Mouse (Mus musculus): ENCODE data around the gene Xpot. TPM values are rescaled to one million over a fixed set of nuclear protein-coding genes. Genes with fewer than 3 reads are reported as not detected.

Gene Xpot
- polyA plus RNA-seq (2015; fragmentation: Nextera tagmentation; extraction: Ambion mirVana), result 26.3 and 36.0 TPM in 2 replicates

DNA sequence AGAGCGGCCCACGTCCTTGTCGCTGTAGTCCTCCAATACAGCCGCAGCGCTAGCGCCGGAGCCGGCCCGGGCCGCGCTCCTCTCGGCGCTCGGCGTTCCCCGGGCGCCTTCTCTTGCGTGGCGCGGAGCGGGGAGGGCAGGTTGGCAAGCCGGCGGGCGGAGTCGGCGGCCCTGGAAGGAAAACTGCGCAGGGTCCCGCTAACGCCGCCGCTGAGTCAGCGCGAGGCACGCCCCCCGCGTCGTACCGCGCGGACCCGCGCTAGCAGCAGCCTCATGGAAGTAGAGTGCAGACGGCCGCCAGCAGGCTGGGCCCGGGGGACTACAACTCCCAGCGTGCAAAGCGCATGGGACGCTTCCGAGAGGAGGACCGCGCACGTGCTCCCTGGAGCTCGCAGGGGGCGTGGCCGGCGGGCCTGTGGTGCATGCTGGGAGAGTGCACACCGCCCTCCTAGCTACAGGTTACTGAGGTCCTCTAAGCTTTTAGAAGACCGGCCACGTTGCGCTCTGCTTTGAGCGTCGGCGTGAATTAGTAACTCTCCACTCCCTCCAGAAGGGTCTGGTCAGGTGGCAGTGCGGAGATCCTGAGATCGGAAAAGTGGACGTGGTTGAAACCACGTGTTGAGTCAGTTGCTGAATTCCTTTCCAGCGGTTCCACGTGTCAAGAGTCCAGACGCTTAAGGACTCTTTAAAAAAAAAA is at the start of gene Xpot:
Gene Xpot (minus strand): TSS at position 147 of the 697 bp plus-strand sequence.
- Histone ChIP-seq H3K27me3 (no peaks in the 10 kb centered on the region), H3K36me3 (peaks cover 13% of the 10 kb centered on the region), H3K9me3 (no peaks in the 10 kb centered on the region), H3K27ac (replicated peaks) (peak within 1 kb of the TSS; percentile 91), H3K4me1 (replicated peaks) (peaks cover 20% of the 10 kb centered on the region), H3K9ac (peak within 1 kb of the TSS; percentile 89), H3K4me3 (peak within 1 kb of the TSS; percentile 83), H3K4me2 (peak within 1 kb of the TSS; percentile 73)
- peak; percentile 100 for ATAC-seq (ENCODE audit: low read depth)
- WGBS, result under 1% methylated on average over 70 of the region's 70 CpGs

DNA sequence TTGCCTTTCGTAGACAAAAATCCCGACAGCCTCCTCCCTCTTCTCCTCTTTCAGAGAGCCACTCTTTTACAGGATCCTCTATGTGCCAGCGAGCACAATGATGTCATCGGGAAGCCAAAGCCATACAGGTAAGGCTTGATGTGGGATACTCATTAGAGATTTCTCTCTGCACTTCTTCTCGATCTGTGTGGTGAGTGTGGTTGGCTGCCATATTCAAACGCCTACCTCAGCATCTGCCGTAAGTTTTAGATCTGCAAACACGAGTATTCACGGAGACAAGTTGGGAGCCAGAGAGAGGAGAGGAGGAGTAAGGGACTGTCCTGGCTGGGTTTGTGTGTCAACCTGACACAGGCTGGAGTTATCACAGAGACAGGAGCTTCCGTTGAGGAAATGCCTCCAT is 43.0 kb upstream of the Xpot start:
- Histone ChIP-seq H3K4me3 (no peak overlapping the region), H3K27me3 (no peaks in the 10 kb centered on the region), H3K4me1 (replicated peaks) (0 out of 2 replicates have a peak, but pooled peaks cover 2% of the 10 kb centered on the region), H3K27ac (replicated peaks) (no peak overlapping the region), H3K36me3 (no peaks in the 10 kb centered on the region), H3K9ac (no peak overlapping the region), H3K4me2 (no peak overlapping the region), H3K9me3 (peaks cover 6% of the 10 kb centered on the region; the same call in 1 of the 2 replicates)
- 91% methylated on average over 10 of the region's 10 CpGs for WGBS
- ATAC-seq (ENCODE audit: low read depth), result no peak

- ATAC-seq (ENCODE audit: low read depth), result no peak
- Histone ChIP-seq H3K4me1 (replicated peaks) (peaks cover 6% of the 10 kb centered on the region; the same call in 1 of the 2 replicates), H3K36me3 (no peaks in the 10 kb centered on the region), H3K9me3 (no peaks in the 10 kb centered on the region), H3K27ac (replicated peaks) (no peak overlapping the region), H3K4me3 (no peak overlapping the region), H3K27me3 (no peaks in the 10 kb centered on the region), H3K4me2 (no peak overlapping the region), H3K9ac (no peak overlapping the region)
- 78% methylated on average over 8 of the region's 8 CpGs for WGBS
Observed at GRCm38 (mm10) chr10:121665631-121666145, 39.6 kb upstream of the Xpot start.

- H3K27me3 ChIP-seq, result no peaks in the 10 kb centered on the region
- H3K4me2 ChIP-seq, result no peak overlapping the region
- 57% methylated on average over 13 of the region's 13 CpGs for WGBS
- H3K4me1 ChIP-seq (replicated peaks), result peaks cover 6% of the 10 kb centered on the region; the same call in 1 of the 2 replicates
- no peak for ATAC-seq (ENCODE audit: low read depth)
- no peak overlapping the region for H3K27ac ChIP-seq (replicated peaks)
- H3K9ac ChIP-seq, result no peak overlapping the region
- no peaks in the 10 kb centered on the region for H3K9me3 ChIP-seq
- no peak overlapping the region for H3K4me3 ChIP-seq
- no peaks in the 10 kb centered on the region for H3K36me3 ChIP-seq
Observed at GRCm38 (mm10) chr10:121663599-121663998, 37.5 kb upstream of the Xpot start.

DNA sequence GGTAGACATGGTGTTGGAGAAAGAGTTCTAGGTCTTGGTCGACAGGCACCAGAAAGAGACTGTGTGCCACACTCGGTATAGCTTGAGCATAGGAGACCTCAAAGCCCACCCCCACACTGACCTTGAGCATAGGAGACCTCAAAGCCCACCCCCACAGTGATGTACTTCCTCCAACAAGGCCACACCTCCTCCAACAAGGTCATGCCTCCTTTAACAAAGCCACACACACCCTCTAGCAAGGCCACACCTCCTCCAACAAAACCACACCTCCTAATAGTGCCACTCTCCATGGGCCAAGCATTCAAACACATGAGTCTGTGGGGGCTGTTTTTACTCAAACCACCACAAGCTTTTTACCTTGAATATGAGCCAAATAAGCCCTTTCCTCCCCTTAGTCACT is 36.6 kb upstream of the Xpot start:
- H3K27me3 ChIP-seq, result no peaks in the 10 kb centered on the region
- no peaks in the 10 kb centered on the region for H3K9me3 ChIP-seq
- H3K4me2 ChIP-seq, result no peak overlapping the region
- no peak overlapping the region for H3K4me3 ChIP-seq
- H3K27ac ChIP-seq (replicated peaks), result no peak overlapping the region
- H3K4me1 ChIP-seq (replicated peaks), result peaks cover 6% of the 10 kb centered on the region; the same call in 1 of the 2 replicates
- no peak overlapping the region for H3K9ac ChIP-seq
- no peaks in the 10 kb centered on the region for H3K36me3 ChIP-seq
- ATAC-seq (ENCODE audit: low read depth), result no peak
- 78% methylated on average over 2 of the region's 2 CpGs for WGBS

DNA sequence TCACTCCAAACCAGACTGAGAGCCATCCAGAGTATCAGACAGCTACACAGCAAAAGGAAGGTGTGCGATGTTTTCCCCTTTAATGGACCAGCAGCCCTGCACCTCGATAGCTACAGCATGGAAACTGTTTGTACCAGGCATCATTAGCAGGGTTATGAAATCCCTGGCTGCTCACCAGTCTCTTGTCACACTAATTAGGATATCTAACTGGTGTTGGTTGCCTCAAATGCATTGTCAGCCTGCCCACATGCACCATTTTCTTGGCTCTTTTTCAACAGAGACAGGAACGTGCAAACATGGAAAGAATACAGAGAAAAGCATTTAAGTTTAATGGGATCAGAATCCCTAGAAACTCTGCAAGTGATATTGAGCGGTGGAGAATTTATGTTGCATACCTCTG is 29.8 kb upstream of the Xpot start:
- no peaks in the 10 kb centered on the region for H3K27me3 ChIP-seq
- no peak overlapping the region for H3K27ac ChIP-seq (replicated peaks)
- no peaks in the 10 kb centered on the region for H3K4me1 ChIP-seq (replicated peaks)
- no peaks in the 10 kb centered on the region for H3K9me3 ChIP-seq
- H3K4me3 ChIP-seq, result no peak overlapping the region
- no peak overlapping the region for H3K4me2 ChIP-seq
- no peak overlapping the region for H3K9ac ChIP-seq
- 89% methylated on average over 4 of the region's 4 CpGs for WGBS
- no peaks in the 10 kb centered on the region for H3K36me3 ChIP-seq
- no peak for ATAC-seq (ENCODE audit: low read depth)

DNA sequence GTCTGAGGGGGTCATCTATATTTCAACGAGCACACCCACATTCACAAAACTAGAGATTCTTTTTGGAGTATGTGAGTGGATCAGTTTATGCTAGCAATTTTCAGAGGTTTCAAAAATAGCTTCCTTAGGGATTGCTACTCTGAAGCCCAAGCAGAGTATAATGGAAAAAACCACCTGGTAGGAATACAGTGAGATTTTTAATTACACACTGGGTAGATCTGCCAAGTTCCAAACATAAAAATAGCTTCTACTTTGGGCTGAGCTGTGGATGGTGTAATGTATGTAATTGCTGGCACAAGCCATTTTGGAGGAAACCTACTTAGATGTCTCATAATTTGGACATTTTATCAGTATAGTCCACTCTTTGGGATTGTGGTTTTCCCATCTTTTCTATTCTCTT is 26.9 kb upstream of the Xpot start:
- Histone ChIP-seq H3K9me3 (no peaks in the 10 kb centered on the region), H3K4me1 (replicated peaks) (no peaks in the 10 kb centered on the region), H3K9ac (no peak overlapping the region), H3K27ac (replicated peaks) (no peak overlapping the region), H3K27me3 (no peaks in the 10 kb centered on the region), H3K36me3 (no peaks in the 10 kb centered on the region), H3K4me3 (no peak overlapping the region), H3K4me2 (no peak overlapping the region)
- WGBS, result 91% methylated on average over 1 of the region's 1 CpGs
- no peak for ATAC-seq (ENCODE audit: low read depth)

- no peak overlapping the region for H3K9ac ChIP-seq
- H3K36me3 ChIP-seq, result no peaks in the 10 kb centered on the region
- H3K9me3 ChIP-seq, result no peaks in the 10 kb centered on the region
- ATAC-seq (ENCODE audit: low read depth), result no peak
- no peak overlapping the region for H3K27ac ChIP-seq (replicated peaks)
- WGBS, result 79% methylated on average over 6 of the region's 6 CpGs
- H3K4me1 ChIP-seq (replicated peaks), result peaks cover 13% of the 10 kb centered on the region
- no peak overlapping the region for H3K4me2 ChIP-seq
- peaks cover 36% of the 10 kb centered on the region for H3K27me3 ChIP-seq
- no peak overlapping the region for H3K4me3 ChIP-seq
Observed at GRCm38 (mm10) chr10:121646294-121646693, 20.2 kb upstream of the Xpot start.

DNA sequence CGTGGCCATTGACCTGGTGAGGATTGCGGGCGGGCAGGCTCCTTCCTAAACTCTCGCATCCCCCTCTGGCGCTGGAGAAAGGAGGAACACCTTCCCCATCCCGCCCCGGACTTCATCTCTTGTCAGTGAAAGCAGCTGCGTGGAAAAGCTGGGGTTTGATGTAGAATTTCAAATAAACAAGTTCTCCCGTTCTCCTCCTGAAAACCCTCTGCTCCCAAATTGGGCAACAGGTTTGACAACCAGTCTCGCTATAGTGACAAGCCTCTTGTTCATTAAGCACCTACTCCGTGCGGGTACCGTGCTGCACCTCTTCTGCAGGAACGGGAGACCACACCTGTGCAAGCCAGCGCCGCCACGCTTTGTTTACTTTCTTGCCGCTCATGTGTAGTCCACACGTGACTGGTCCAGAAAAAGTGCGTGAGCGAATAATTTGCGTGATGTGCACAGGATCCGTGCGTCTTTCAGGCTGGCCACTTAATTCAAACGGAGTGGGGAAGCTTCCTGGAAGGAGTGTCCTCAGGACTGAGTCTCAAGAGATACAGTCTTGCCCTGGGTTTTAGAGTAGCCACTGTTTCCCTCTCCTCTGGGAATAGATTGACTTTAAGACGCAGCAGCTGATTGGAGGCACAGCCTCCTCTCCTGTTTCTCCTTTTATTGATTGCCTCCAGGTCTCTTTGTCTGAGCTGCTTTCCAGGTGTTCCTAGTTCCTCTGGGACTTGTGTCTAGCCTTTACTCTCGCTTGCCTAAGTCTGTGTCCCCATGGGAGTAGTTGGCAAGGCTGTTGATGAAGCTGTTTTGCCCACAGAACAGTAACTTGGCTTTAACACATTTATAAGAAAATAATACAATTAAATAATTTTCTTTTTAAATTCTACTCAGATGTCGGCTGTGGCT is 16.2 kb upstream of the Xpot start:
- Histone ChIP-seq H3K27ac (replicated peaks) (no peak overlapping the region), H3K36me3 (no peaks in the 10 kb centered on the region), H3K4me2 (peak overlapping the region; percentile 88), H3K9ac (peak overlapping the region; percentile 59), H3K27me3 (peaks cover 48% of the 10 kb centered on the region), H3K4me1 (replicated peaks) (peaks cover 19% of the 10 kb centered on the region), H3K4me3 (peak overlapping the region; percentile 47), H3K9me3 (no peaks in the 10 kb centered on the region)
- 5% methylated on average over 28 of the region's 28 CpGs for WGBS
- ATAC-seq (ENCODE audit: low read depth), result no peak

DNA sequence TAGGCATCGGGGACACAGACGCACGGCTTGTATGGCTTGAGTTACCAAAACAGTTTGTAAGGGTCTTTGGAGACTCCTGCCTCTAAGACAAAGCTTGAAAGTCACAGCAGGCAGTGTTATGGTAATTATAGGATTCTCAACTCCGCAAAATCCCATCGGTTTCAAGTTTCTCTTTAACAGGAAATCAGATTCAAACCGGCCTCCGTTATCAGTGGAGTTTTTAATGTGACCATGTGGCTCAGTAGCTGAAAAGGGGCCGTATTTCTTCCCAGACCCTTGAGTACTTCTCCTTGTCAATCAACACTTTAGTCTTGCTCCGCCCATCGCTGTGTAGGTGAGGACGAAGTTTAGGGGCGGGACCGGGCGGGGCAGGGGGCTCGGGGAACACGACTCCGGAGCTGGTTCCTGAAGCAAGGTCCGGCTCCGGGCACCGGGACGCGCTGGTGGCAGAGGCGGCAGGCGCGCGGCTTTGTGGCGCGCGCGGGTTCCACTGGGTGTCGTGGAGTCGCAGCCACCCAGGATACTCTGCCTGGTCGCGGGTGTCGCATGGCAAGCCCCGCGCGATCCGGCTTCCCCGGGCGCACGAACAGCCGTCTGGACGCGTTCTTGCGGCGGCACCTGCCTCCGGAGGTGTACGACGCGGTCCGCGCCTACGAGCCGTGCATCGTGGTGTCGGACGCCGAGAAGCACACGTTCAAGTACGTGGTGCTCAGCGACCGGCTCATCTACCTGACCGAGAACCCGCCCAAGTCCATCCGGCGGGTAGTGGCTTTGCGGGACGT is 15.3 kb upstream of the Xpot start, which contains the start of gene D930020B18Rik:
Gene D930020B18Rik (plus strand): TSS at position 317 of the 782 bp plus-strand sequence.
- Histone ChIP-seq H3K4me2 (peak within 1 kb of the TSS; percentile 88), H3K36me3 (no peaks in the 10 kb centered on the region), H3K9me3 (no peaks in the 10 kb centered on the region), H3K9ac (peak within 1 kb of the TSS; percentile 59), H3K4me1 (replicated peaks) (peaks cover 19% of the 10 kb centered on the region), H3K4me3 (peak within 1 kb of the TSS; percentile 47), H3K27me3 (peaks cover 48% of the 10 kb centered on the region), H3K27ac (replicated peaks) (no peak within 1 kb of the TSS)
- WGBS, result under 1% methylated on average over 69 of the region's 69 CpGs
- no peak; the same call in 1 of the 2 replicates for ATAC-seq (ENCODE audit: low read depth)

DNA sequence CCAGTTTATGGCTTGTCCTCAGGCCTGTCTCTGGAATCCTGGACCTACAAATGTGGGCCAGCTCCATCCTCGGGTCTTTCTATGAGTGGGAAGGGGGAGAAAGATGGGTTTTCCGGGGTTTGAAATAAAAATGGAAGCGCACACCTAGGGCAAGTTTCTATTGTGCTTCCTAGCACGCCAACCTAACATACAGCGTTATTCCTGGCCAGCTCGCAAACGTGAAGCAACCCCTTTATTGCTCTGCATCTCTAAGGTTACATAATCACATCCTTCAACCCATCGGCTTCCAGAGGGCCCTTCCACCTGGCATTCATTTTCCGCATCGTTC is 14.8 kb upstream of the Xpot start:
- WGBS, result 17% methylated on average over 10 of the region's 10 CpGs
- peaks cover 19% of the 10 kb centered on the region for H3K4me1 ChIP-seq (replicated peaks)
- no peaks in the 10 kb centered on the region for H3K36me3 ChIP-seq

More for the DNA sequence above, 14.8 kb upstream of the Xpot start:
- peak overlapping the region; percentile 59; the same call in 1 of the 2 replicates for H3K9ac ChIP-seq
- H3K4me3 ChIP-seq, result peak overlapping the region; percentile 47
- peak overlapping the region; percentile 88 for H3K4me2 ChIP-seq
- no peak overlapping the region for H3K27ac ChIP-seq (replicated peaks)
- H3K9me3 ChIP-seq, result no peaks in the 10 kb centered on the region
- H3K27me3 ChIP-seq, result peaks cover 48% of the 10 kb centered on the region
- no peak; the same call in 1 of the 2 replicates for ATAC-seq (ENCODE audit: low read depth)

Data from neural tube, embryonic 13.5 days (tissue).